Mouse (Mus musculus) stomach, embryonic 14.5 days (tissue): ENCODE data around the gene Catip. TPM values are rescaled to one million over a fixed set of nuclear protein-coding genes. Genes with fewer than 3 reads are reported as not detected.
"Not testable (repeated sequence)": the region's sequence is repeated elsewhere in the genome, so short reads cannot be mapped to it uniquely, and the experiment has no call there.

ENCODE experiments used
- ATAC-seq: fragments of 200-750 bp; cut with Nextera tagmentation; 2 replicates; pipeline ENCODE4 v1.8.0; 2017; ENCODE audit warnings: low read depth, moderate TSS enrichment; ENCODE audit not compliant: insufficient number of reproducible peaks, insufficient read depth, low FRiP score
- H3K27ac ChIP-seq: fragments of 300-500 bp; sonication (generic); 2 replicates; pipeline ENCODE4 v1.5.1; 2014; ENCODE audit warnings: mild to moderate bottlenecking, low read length, moderate library complexity, mixed read lengths
- H3K27me3 ChIP-seq: fragments of 300-500 bp; sonication (generic); 2 replicates; pipeline ENCODE4 v1.6.1; 2014; ENCODE audit warnings: low read length, control low read depth, mixed read lengths; ENCODE audit not compliant: control insufficient read depth, insufficient read depth
- H3K36me3 ChIP-seq: fragments of 300-500 bp; sonication (generic); 2 replicates; pipeline ENCODE4 v1.6.1; 2014; ENCODE audit warnings: mild to moderate bottlenecking, control low read depth, low read length, moderate library complexity, mixed read lengths; ENCODE audit not compliant: control insufficient read depth, insufficient read depth
- H3K4me1 ChIP-seq: fragments of 300-500 bp; sonication (generic); 2 replicates; pipeline ENCODE4 v1.6.1; 2014; ENCODE audit warnings: low read length, control low read depth, mixed read lengths; ENCODE audit not compliant: control insufficient read depth, insufficient read depth
- H3K4me2 ChIP-seq: fragments of 300-500 bp; sonication (generic); replicated peaks from 2 replicates; pipeline ENCODE4 v1.6.1; 2014; ENCODE audit warnings: low read depth, low read length, control low read depth
- H3K4me3 ChIP-seq: fragments of 300-500 bp; sonication (generic); 2 replicates; pipeline ENCODE4 v1.5.1; 2014; ENCODE audit warnings: low read depth, low read length, control low read depth
- H3K9ac ChIP-seq: fragments of 300-500 bp; sonication (generic); replicated peaks from 2 replicates; pipeline ENCODE4 v1.6.1; 2014; ENCODE audit warnings: low read depth, mild to moderate bottlenecking, control low read depth, low read length, moderate library complexity, mixed read lengths
- H3K9me3 ChIP-seq: fragments of 300-500 bp; sonication (generic); 2 replicates; pipeline ENCODE4 v1.6.1; 2016; ENCODE audit warnings: low read depth, low read length, control low read depth; ENCODE audit not compliant: control insufficient read depth
- WGBS: fragments of 180-500 bp; shearing (Covaris S2); extraction: QIAGEN DNeasy Blood & Tissue Kit; methylation state at CpG from one replicate; pipeline ENCODE4 v1.1.7; 2014; 5-methylcytosine and 5-hydroxymethylcytosine counted together
- polyA plus RNA-seq: library from polyadenylated mRNA; unstranded; fragments of >200 nt; fragmentation: Nextera tagmentation; extraction: Ambion mirVana; gene quantifications from 2 replicates; pipeline ENCODE4 v1.2.1, GENCODE M21; 2014

Gene Catip
- polyA plus RNA-seq, 1 experiment from 2014 or later, result 0.69 TPM

DNA sequence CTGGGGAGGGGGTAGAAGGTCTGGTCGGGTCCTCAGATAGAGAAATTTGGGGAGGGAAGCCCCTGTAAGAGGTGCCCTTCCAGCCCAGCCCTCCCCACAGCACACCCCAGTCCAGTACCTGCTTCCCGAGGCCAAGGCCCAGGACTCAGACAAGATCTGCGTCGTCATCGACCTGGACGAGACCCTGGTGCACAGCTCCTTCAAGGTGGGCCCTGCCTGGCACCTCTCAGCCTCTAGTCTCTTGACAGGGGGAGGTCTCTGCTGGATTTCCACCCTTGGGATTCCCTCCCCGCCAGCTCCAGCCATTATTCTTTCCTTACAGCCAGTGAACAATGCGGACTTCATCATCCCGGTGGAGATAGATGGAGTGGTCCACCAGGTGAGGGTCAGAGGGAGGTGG lies 31.8 kb downstream of the Catip start:
- 78% methylated on average over 9 of the region's 9 CpGs for WGBS
- Histone ChIP-seq H3K4me3 (no peak overlapping the region), H3K9me3 (no peaks in the 10 kb centered on the region), H3K4me2 (no peak overlapping the region), H3K9ac (no peak overlapping the region), H3K27ac (no peak overlapping the region), H3K27me3 (no peaks in the 10 kb centered on the region), H3K4me1 (peaks cover 23% of the 10 kb centered on the region; the same call in 1 of the 2 replicates), H3K36me3 (peaks cover 21% of the 10 kb centered on the region)
- ATAC-seq, result no peak

DNA sequence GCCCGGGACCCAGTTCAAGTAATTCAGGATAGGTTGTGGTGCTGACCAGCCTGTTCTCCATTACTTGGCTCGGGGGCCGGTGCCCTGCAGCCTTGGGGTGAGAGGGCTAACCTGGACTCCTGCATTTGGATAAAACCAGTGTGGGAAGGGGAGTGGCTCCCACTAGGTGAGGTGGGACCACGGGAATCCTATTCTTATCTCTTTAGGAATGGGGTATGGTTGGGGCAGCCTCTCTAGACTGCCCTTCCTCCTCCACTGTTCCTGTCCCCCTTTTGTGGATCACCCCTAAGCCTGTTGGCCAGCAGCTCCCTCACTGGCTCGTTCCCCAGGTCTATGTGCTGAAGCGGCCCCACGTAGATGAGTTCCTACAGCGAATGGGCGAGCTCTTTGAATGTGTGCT lies 32.4 kb downstream of the Catip start:
- ATAC-seq, result no peak
- 91% methylated on average over 9 of the region's 9 CpGs for WGBS
- no peaks in the 10 kb centered on the region for H3K9me3 ChIP-seq

DNA sequence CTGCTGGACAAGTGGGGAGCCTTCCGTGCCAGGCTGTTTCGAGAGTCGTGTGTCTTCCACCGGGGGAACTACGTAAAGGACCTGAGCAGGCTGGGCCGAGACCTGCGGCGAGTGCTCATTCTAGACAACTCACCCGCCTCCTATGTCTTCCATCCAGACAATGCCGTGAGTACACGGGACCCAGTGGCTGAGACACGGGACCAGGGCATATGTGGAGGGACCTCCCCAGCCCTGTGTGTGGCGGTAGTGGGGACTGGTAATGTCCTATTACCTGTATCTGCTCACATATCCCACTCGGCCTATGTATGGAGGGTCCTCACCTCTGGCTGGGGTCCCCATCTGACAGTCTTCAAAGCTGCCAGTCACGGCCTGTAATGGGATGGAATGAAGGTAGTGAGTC lies 33.0 kb downstream of the Catip start:
- WGBS, result 90% methylated on average over 15 of the region's 15 CpGs
- no peak for ATAC-seq

More for the DNA sequence above, 32.4 kb downstream of the Catip start:
- Histone ChIP-seq H3K36me3 (peaks cover 21% of the 10 kb centered on the region), H3K4me1 (peaks cover 23% of the 10 kb centered on the region; the same call in 1 of the 2 replicates), H3K4me3 (no peak overlapping the region), H3K9ac (no peak overlapping the region), H3K27ac (no peak overlapping the region), H3K4me2 (no peak overlapping the region), H3K27me3 (no peaks in the 10 kb centered on the region)

DNA sequence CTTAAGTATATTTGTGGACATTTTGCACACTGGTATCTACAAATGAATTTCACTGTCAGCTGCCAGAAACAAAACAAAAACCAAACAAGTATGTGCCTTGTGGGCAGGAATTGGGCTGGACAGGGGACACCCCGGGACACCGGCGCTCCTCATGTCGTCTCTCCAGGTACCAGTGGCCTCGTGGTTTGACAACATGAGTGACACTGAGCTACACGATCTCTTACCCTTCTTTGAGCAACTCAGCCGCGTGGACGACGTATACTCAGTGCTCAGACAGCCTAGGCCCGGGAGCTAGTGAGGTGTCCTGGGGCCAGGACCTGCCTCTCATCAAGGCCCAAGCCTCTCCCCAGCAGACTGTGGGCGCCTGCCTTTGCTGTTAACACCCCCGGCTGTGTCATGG lies 33.4 kb downstream of the Catip start:
- Histone ChIP-seq H3K4me3 (no peak overlapping the region), H3K4me1 (peaks cover 20% of the 10 kb centered on the region; the same call in 1 of the 2 replicates), H3K27ac (no peak overlapping the region), H3K9me3 (no peaks in the 10 kb centered on the region), H3K4me2 (no peak overlapping the region), H3K9ac (no peak overlapping the region), H3K36me3 (peaks cover 21% of the 10 kb centered on the region), H3K27me3 (no peaks in the 10 kb centered on the region)
- no peak for ATAC-seq
- WGBS, result 85% methylated on average over 13 of the region's 13 CpGs

More for the DNA sequence above, 33.0 kb downstream of the Catip start:
- H3K9me3 ChIP-seq, result no peaks in the 10 kb centered on the region
- H3K4me3 ChIP-seq, result no peak overlapping the region
- H3K4me2 ChIP-seq, result no peak overlapping the region
- no peak overlapping the region for H3K27ac ChIP-seq
- H3K9ac ChIP-seq, result no peak overlapping the region
- peaks cover 23% of the 10 kb centered on the region; the same call in 1 of the 2 replicates for H3K4me1 ChIP-seq
- H3K36me3 ChIP-seq, result peaks cover 21% of the 10 kb centered on the region
- no peaks in the 10 kb centered on the region for H3K27me3 ChIP-seq

DNA sequence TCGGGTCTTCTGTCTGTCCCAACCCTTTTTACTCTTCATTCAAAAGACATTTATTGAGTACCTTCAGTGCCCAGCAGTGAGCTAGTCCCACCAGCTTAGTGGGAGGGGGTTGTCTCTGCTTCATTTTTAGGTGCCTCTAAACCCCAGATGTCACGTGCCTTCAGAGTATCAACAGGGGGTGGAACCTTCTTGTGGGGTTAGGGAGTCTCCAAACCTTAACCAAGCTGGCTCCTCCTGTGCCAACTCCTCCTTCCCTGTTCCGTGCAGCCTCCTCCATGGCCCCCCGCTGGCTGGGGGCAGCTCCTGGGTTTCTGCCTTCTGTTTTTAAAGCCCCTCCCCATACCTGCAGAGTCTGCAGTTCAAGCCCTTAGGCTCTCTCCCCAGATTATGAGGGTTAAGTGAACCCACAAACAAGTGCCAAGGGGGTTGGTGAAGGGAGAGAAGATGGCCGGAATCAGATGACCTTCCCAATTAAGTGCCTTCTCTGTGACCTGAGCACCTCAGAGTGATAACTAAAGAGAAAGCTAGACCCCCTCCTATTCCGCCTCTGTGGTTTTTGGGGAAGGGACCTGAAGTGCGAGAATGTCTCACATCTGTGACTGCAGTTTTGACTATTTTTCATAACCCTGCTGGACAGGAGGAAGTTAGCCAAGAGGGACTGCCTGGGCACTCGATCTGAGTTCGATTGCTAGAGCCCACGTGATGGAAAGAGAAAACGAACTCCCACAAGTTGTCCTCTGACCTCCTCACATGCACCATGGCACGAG lies 34.7 kb downstream of the Catip start:
- not testable (repeated sequence) for ATAC-seq

DNA sequence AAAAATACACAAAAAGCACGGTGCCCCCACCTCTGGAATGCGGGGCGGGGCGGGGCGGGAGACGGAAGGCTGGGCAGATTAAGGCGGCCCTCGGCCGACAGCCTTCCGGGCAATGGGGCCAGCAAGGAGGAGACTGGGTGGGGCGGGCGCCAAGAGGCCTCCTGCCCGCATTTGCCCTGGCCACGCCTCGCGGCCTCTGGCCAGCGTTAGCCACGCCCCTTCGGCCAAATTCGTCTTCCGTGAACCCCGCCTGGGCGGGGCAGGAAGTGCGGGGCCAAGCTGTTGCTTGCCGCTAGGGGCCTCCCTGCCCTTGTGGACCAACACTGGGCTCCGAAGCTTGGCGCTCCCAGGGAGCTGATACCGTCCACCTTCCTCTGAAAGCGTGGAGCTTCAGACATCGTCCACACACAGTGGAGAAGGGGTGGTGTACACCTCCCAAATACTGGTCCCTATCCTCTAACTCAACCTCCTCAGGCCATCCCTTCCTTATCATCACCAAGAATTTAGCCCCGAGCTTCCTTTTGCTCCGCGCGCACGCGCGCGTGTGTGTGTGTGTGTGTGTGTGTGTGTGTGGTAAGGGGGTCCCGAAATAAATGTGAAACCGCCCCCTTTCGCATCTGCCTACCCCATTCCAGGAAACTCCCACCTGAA lies 35.5 kb downstream of the Catip start:
- WGBS, result under 1% methylated on average over 41 of the region's 41 CpGs
- H3K4me1 ChIP-seq, result peaks cover 13% of the 10 kb centered on the region; the same call in 1 of the 2 replicates
- peak overlapping the region; percentile 35 for H3K4me3 ChIP-seq
- H3K27me3 ChIP-seq, result no peaks in the 10 kb centered on the region
- H3K9me3 ChIP-seq, result no peaks in the 10 kb centered on the region
- peak overlapping the region; percentile 89 for H3K27ac ChIP-seq
- H3K36me3 ChIP-seq, result peaks cover 21% of the 10 kb centered on the region
- peak overlapping the region; percentile 45; the same call in 1 of the 2 replicates for H3K9ac ChIP-seq
- H3K4me2 ChIP-seq, result peak overlapping the region; percentile 75
- peak; percentile 92 for ATAC-seq

More for the DNA sequence above, 34.7 kb downstream of the Catip start:
- H3K4me2 ChIP-seq, result peak overlapping the region; percentile 75; the same call in 1 of the 2 replicates
- H3K4me3 ChIP-seq, result peak overlapping the region; percentile 35
- peaks cover 21% of the 10 kb centered on the region for H3K36me3 ChIP-seq
- H3K9ac ChIP-seq, H3K9me3 ChIP-seq, H3K27me3 ChIP-seq: not testable (repeated sequence)
- 5% methylated on average over 11 of the region's 12 CpGs for WGBS
- peaks cover 14% of the 10 kb centered on the region; the same call in 1 of the 2 replicates for H3K4me1 ChIP-seq
- H3K27ac ChIP-seq, result peak overlapping the region; percentile 85

DNA sequence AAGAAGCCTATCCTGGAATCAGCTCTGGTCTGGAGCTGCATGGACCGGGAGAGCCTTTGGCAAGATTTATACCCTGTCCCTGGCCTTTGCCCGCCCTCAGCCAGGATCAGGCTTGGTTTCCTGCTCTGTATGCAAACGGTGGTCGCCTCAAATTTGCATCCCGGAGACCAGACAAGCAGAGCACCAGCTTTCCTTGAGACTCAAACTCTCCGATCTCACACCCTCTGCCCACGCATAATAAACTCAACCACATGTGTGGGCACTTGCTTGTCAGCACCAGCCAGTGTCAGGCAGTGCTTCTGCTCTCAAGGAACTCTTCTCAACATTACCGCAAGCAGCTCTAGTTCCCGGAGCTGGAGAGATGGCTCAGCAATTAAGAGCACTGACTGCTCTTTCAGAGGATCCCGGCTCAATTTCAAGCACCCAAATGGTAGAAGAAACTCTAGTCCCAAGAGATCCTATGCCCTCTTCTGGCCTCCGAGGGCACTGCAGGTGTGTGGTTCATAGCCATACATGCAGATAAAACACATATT lies 36.1 kb downstream of the Catip start:
- H3K4me1 ChIP-seq, result peaks cover 7% of the 10 kb centered on the region; the same call in 1 of the 2 replicates
- peak overlapping the region; percentile 75 for H3K4me2 ChIP-seq
- H3K9me3 ChIP-seq, result no peaks in the 10 kb centered on the region
- H3K36me3 ChIP-seq, result peaks cover 21% of the 10 kb centered on the region
- H3K4me3 ChIP-seq, result peak overlapping the region; percentile 35
- WGBS, result 4% methylated on average over 11 of the region's 11 CpGs
- H3K9ac ChIP-seq, result 0 out of 2 replicates have a peak overlapping the region, but pooled peaks have one; percentile 45
- no peak for ATAC-seq
- no peaks in the 10 kb centered on the region for H3K27me3 ChIP-seq
- peak overlapping the region; percentile 89 for H3K27ac ChIP-seq

DNA sequence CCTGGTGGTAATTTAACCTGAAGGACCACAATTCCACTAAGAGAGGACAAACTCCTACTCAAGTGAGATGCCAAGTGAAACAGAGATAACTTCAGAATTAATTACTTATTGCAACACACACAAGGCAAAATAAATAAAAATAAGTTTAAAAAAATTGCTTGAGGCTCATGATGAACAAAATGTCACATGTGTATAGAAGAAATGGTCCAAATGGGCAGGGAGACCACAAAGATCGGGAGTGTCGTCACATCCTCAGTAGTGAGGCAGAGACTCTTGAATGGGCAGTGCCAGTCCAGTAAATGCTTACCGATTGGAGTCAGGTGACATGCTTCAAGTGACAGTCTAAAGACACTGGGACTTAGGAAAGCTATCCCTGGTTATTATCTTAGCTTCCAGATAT lies 38.6 kb downstream of the Catip start:
- H3K9me3 ChIP-seq, result no peaks in the 10 kb centered on the region
- no peak overlapping the region for H3K27ac ChIP-seq
- H3K36me3 ChIP-seq, result no peaks in the 10 kb centered on the region
- no peaks in the 10 kb centered on the region for H3K4me1 ChIP-seq
- no peak overlapping the region for H3K4me2 ChIP-seq
- 78% methylated on average over 3 of the region's 3 CpGs for WGBS
- no peak for ATAC-seq
- H3K9ac ChIP-seq, result no peak overlapping the region
- H3K27me3 ChIP-seq, result no peaks in the 10 kb centered on the region
- no peak overlapping the region for H3K4me3 ChIP-seq
